Mouse (Mus musculus) bone marrow macrophage, adult 2 months (primary cell): ENCODE results near the gene Tmem120b.

ENCODE experiments used
- CTCF ChIP-seq: IDR thresholded peaks from 2 replicates; pipeline ENCODE4 v1.5.1; 2012; ENCODE audit warnings: low read depth, mild to moderate bottlenecking, low read length, moderate library complexity
- POLR2A ChIP-seq: IDR thresholded peaks from 2 replicates; pipeline ENCODE4 v1.6.1; 2012; ENCODE audit warnings: mild to moderate bottlenecking, low read depth, low read length, borderline replicate concordance

DNA sequence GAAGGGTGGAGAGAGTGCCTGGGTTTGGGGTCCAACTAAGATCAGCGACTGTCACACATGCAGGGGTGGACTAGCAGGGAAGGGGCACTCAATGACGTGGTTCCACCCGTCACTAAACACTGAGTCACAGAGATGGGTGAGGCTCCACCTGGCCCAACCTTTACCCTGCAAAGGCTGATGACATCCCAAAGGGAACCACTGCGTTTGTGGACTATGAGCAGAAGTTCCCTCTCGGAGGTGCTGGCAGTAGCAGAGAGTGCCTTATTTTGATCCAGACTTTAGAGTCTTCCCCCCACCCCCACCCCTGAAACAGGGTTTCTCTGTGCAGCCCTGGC lies 62.6 kb downstream of the Tmem120b start:
- TF ChIP-seq POLR2A (no peak), CTCF (no peak)
